Mouse (Mus musculus) spleen, adult 2 months (tissue): ENCODE data around the gene Rpl27.

Experiments
- CTCF ChIP-seq: fragments of 200-500 bp; IDR thresholded peaks from 2 replicates; pipeline ENCODE4 v1.5.1; 2011; ENCODE audit warnings: mild to moderate bottlenecking, inconsistent platforms; ENCODE audit not compliant: insufficient read depth, insufficient read length, insufficient replicate concordance; ENCODE audit errors: extremely low read depth
- POLR2A ChIP-seq: fragments of 200-500 bp; IDR thresholded peaks from 2 replicates; pipeline ENCODE4 v1.6.1; 2011; ENCODE audit warnings: low read depth, low read length, inconsistent platforms

- TF ChIP-seq CTCF (no peak), POLR2A (no peak)
Observed at GRCm38 (mm10) chr11:101433396-101433795, 8.7 kb upstream of the Rpl27 start.
